Mouse (Mus musculus) neural tube, embryonic 11.5 days (tissue): ENCODE data around the gene Kif1b. TPM values are rescaled to one million over a fixed set of nuclear protein-coding genes. Genes with fewer than 3 reads are reported as not detected.

Source experiments
- ATAC-seq: fragments of 200-750 bp; cut with Nextera tagmentation; 2 replicates; pipeline ENCODE4 v1.8.0; 2017; ENCODE audit warnings: moderate number of reproducible peaks, mild to moderate bottlenecking, moderate TSS enrichment, moderate library complexity; ENCODE audit not compliant: insufficient read depth, low FRiP score, low TSS enrichment
- DNase-seq: peaks from one replicate; pipeline ENCODE4 v3.0.0-alpha.2; 2015; ENCODE audit warnings: low spot score
- H3K27ac ChIP-seq: fragments of 300-500 bp; sonication (generic); 2 replicates; pipeline ENCODE4 v1.5.1; 2014; ENCODE audit warnings: low read depth, mild to moderate bottlenecking, low read length
- H3K27me3 ChIP-seq: fragments of 300-500 bp; sonication (generic); 2 replicates; pipeline ENCODE4 v1.6.1; 2014; ENCODE audit warnings: mild to moderate bottlenecking, low read length, mixed read lengths; ENCODE audit not compliant: control insufficient read depth, insufficient read depth
- H3K36me3 ChIP-seq: fragments of 300-500 bp; sonication (generic); 2 replicates; pipeline ENCODE4 v1.6.1; 2014; ENCODE audit warnings: mild to moderate bottlenecking, low read length, moderate library complexity, mixed read lengths; ENCODE audit not compliant: control insufficient read depth, insufficient read depth
- H3K4me1 ChIP-seq: fragments of 300-500 bp; sonication (generic); 2 replicates; pipeline ENCODE4 v1.6.1; 2014; ENCODE audit warnings: low read length, mixed read lengths; ENCODE audit not compliant: control insufficient read depth, insufficient read depth
- H3K4me2 ChIP-seq: fragments of 300-500 bp; sonication (generic); 2 replicates; pipeline ENCODE4 v1.6.1; 2014; ENCODE audit warnings: low read depth, mild to moderate bottlenecking, moderate library complexity
- H3K4me3 ChIP-seq: fragments of 300-500 bp; sonication (generic); 2 replicates; pipeline ENCODE4 v1.5.1; 2014; ENCODE audit warnings: low read depth, low read length
- H3K9ac ChIP-seq: fragments of 300-500 bp; sonication (generic); 2 replicates; pipeline ENCODE4 v1.6.1; 2014; ENCODE audit warnings: mild to moderate bottlenecking, low read length
- H3K9me3 ChIP-seq: fragments of 300-500 bp; sonication (generic); 2 replicates; pipeline ENCODE4 v1.6.1; 2016; ENCODE audit warnings: low read length; ENCODE audit not compliant: control insufficient read depth
- WGBS: fragments of 180-500 bp; shearing (Covaris S2); extraction: QIAGEN DNeasy Blood & Tissue Kit; methylation state at CpG from one replicate; pipeline ENCODE4 v1.1.7; 2014; 5-methylcytosine and 5-hydroxymethylcytosine counted together
- polyA plus RNA-seq: library from polyadenylated mRNA; unstranded; fragments of >200 nt; fragmentation: Nextera tagmentation; extraction: Ambion mirVana; gene quantifications from 2 replicates; pipeline ENCODE4 v1.2.1, GENCODE M21; 2014

The Kif1b gene
- polyA plus RNA-seq, 1 experiment from 2014 or later = 104 TPM

- H3K9ac ChIP-seq = no peak overlapping the region
- H3K4me1 ChIP-seq = no peaks in the 10 kb centered on the region
- no peak overlapping the region for H3K4me2 ChIP-seq
- DNase-seq (no peak), ATAC-seq (no peak)
- H3K4me3 ChIP-seq = no peak overlapping the region
- H3K36me3 ChIP-seq = peaks cover 9% of the 10 kb centered on the region
- H3K27ac ChIP-seq = no peak overlapping the region
- 97% methylated on average over 6 of the region's 6 CpGs for whole genome bisulfite sequencing
- no peaks in the 10 kb centered on the region for H3K27me3 ChIP-seq
- no peaks in the 10 kb centered on the region for H3K9me3 ChIP-seq
These were observed 37.0 kb downstream of the Kif1b start for GRCm38 (mm10) chr4:149270541-149270940.

GRCm38 (mm10) chr4:149269026-149269425 lies 38.5 kb downstream of the Kif1b start:
- H3K4me2 ChIP-seq = no peak overlapping the region
- H3K4me3 ChIP-seq = no peak overlapping the region
- no peaks in the 10 kb centered on the region for H3K4me1 ChIP-seq
- H3K36me3 ChIP-seq = peaks cover 6% of the 10 kb centered on the region
- H3K9ac ChIP-seq = no peak overlapping the region
- H3K27me3 ChIP-seq = no peaks in the 10 kb centered on the region
- DNase-seq (no peak), ATAC-seq (no peak)
- H3K9me3 ChIP-seq = no peaks in the 10 kb centered on the region
- no peak overlapping the region for H3K27ac ChIP-seq
- 92% methylated on average over 4 of the region's 4 CpGs for WGBS

- no peak for ATAC-seq
- no peak overlapping the region for H3K4me2 ChIP-seq
- no peak overlapping the region for H3K9ac ChIP-seq
- DNase-seq = no peak
- no peaks in the 10 kb centered on the region for H3K9me3 ChIP-seq
- H3K27me3 ChIP-seq = no peaks in the 10 kb centered on the region
- WGBS = 91% methylated on average over 2 of the region's 2 CpGs
- peaks cover 3% of the 10 kb centered on the region; the same call in 1 of the 2 replicates for H3K36me3 ChIP-seq
- H3K4me3 ChIP-seq = no peak overlapping the region
- H3K27ac ChIP-seq = no peak overlapping the region
- no peaks in the 10 kb centered on the region for H3K4me1 ChIP-seq
These were observed 42.6 kb downstream of the Kif1b start for GRCm38 (mm10) chr4:149264895-149265294.

- Histone ChIP-seq H3K27ac (no peak overlapping the region), H3K4me2 (no peak overlapping the region), H3K36me3 (peaks cover 3% of the 10 kb centered on the region; the same call in 1 of the 2 replicates), H3K27me3 (no peaks in the 10 kb centered on the region), H3K4me1 (no peaks in the 10 kb centered on the region), H3K4me3 (no peak overlapping the region), H3K9ac (no peak overlapping the region), H3K9me3 (no peaks in the 10 kb centered on the region)
- no peak for ATAC-seq
- 94% methylated on average over 9 of the region's 9 CpGs for WGBS
- no peak for DNase-seq
These were observed 44.3 kb downstream of the Kif1b start for GRCm38 (mm10) chr4:149263218-149263617.

DNA sequence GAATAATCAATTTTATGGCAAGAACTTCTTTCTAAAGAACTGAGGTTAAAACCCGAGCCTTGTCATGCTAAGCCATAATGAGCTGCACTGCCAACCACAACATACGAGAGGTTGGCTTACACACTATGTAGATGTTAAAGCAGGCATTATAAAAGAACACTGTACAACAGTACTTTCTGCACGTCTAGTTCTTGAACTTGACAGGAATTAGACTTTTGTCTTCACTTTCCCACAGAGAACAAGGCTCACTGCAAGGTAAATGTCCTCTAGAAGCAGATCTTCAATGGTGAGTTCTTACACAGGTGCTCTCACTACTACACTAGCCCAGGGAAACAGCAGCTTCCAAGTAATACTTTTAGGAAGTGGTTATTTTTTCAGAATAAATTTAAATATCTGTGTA lies 46.0 kb downstream of the Kif1b start:
- peaks cover 3% of the 10 kb centered on the region; the same call in 1 of the 2 replicates for H3K36me3 ChIP-seq
- WGBS = 81% methylated on average over 3 of the region's 3 CpGs

GRCm38 (mm10) chr4:149260911-149261310 lies 46.6 kb downstream of the Kif1b start:
- 94% methylated on average over 3 of the region's 3 CpGs for WGBS
- H3K36me3 ChIP-seq = peaks cover 3% of the 10 kb centered on the region; the same call in 1 of the 2 replicates
- H3K4me2 ChIP-seq = no peak overlapping the region
- no peak overlapping the region for H3K27ac ChIP-seq
- H3K27me3 ChIP-seq = no peaks in the 10 kb centered on the region
- ATAC-seq (no peak), DNase-seq (no peak)
- H3K4me1 ChIP-seq = peaks cover 10% of the 10 kb centered on the region
- H3K9ac ChIP-seq = no peak overlapping the region
- no peak overlapping the region for H3K4me3 ChIP-seq
- H3K9me3 ChIP-seq = no peaks in the 10 kb centered on the region

More for the DNA sequence above, 46.0 kb downstream of the Kif1b start:
- Histone ChIP-seq H3K4me1 (peaks cover 5% of the 10 kb centered on the region), H3K27me3 (no peaks in the 10 kb centered on the region), H3K27ac (no peak overlapping the region), H3K4me2 (no peak overlapping the region), H3K4me3 (no peak overlapping the region), H3K9ac (no peak overlapping the region), H3K9me3 (no peaks in the 10 kb centered on the region)
- DNase-seq (no peak), ATAC-seq (no peak)

GRCm38 (mm10) chr4:149259391-149260094 lies 48.0 kb downstream of the Kif1b start:
- Histone ChIP-seq H3K27ac (no peak overlapping the region), H3K9me3 (no peaks in the 10 kb centered on the region), H3K4me2 (no peak overlapping the region), H3K27me3 (no peaks in the 10 kb centered on the region), H3K4me3 (no peak overlapping the region), H3K9ac (no peak overlapping the region), H3K4me1 (peaks cover 15% of the 10 kb centered on the region), H3K36me3 (no peaks in the 10 kb centered on the region)
- WGBS = 94% methylated on average over 9 of the region's 9 CpGs
- DNase-seq = no peak
- no peak for ATAC-seq

- DNase-seq = no peak
- Histone ChIP-seq H3K27ac (no peak overlapping the region), H3K9me3 (no peaks in the 10 kb centered on the region), H3K4me1 (peaks cover 18% of the 10 kb centered on the region), H3K4me2 (no peak overlapping the region), H3K4me3 (no peak overlapping the region), H3K27me3 (no peaks in the 10 kb centered on the region), H3K36me3 (no peaks in the 10 kb centered on the region), H3K9ac (no peak overlapping the region)
- WGBS = 83% methylated on average over 3 of the region's 3 CpGs
- no peak for ATAC-seq
These were observed 48.6 kb downstream of the Kif1b start for GRCm38 (mm10) chr4:149258926-149259325.
